Mouse (Mus musculus) lung, postnatal 0 days (tissue): Measurements from ENCODE around the gene Lrrc4c.

Experiments
- CTCF ChIP-seq: IDR thresholded peaks from 2 replicates; pipeline ENCODE4 v1.5.1; 2016; ENCODE audit warnings: antibody characterized with exemption, mild to moderate bottlenecking
- EP300 ChIP-seq: IDR thresholded peaks from 2 replicates; pipeline ENCODE4 v1.6.1; 2016; ENCODE audit warnings: antibody characterized with exemption, mild to moderate bottlenecking, control low read depth

- TF ChIP-seq CTCF (no peak), EP300 (no peak)
Observed at GRCm38 (mm10) chr2:97463573-97463972, 1145.6 kb downstream of the Lrrc4c start.
